Mouse (Mus musculus): ENCODE data around the gene Armh1.
A peak's percentile ranks its signal among the peaks of the same experiment; 100 is the strongest.
"Not testable (repeated sequence)": the region's sequence is repeated elsewhere in the genome, so short reads cannot be mapped to it uniquely, and the experiment has no call there.

Armh1 gene

DNA sequence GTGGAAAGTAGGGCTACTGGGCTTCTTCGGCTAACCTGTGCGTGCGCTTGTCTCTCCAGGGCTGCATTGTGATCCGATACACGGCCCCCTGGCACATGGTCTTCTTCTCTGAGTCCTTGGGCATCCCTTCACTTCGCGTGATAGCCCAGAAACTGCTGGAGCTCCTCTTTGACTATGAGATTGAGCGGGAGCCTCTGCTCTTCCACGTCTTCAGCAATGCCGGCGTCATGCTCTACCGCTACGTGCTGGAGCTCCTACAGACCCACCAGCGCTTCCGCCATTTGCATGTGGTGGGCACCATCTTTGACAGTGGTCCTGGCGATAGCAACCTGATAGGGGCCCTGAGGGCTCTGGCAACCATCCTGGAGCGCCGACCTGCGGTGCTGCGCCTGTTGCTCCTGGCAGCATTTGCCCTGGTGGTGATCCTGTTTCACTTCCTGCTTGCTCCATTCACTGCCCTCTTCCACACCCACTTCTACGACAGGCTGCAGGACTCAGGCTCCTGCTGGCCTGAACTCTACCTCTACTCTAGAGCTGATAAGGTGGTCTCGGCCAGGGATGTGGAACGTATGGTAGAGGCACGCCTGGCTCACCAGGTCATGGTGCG lies 16.0 kb upstream of the Armh1 start:
- no peak for DNase-seq

DNA sequence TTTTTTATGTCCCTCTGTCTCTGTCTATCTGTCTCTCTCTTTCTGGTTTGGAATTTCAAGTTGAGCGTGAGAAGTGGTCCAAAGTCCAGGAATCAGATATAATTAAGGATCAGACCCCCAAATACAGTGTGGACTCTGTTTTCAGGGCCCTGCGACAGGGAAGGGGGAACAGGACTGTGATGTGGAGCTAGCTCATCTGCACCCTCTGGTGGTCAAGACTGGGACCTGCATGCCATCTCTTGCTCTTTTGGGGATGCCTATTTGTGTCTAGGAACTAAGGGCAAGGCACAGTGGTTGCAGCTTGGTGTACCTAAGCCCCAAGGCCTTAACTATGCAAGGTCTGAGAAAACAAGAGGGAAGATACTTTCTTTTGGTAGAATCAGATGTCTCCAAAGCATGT lies 15.4 kb upstream of the Armh1 start:
- DNase-seq = peak; percentile 83

DNA sequence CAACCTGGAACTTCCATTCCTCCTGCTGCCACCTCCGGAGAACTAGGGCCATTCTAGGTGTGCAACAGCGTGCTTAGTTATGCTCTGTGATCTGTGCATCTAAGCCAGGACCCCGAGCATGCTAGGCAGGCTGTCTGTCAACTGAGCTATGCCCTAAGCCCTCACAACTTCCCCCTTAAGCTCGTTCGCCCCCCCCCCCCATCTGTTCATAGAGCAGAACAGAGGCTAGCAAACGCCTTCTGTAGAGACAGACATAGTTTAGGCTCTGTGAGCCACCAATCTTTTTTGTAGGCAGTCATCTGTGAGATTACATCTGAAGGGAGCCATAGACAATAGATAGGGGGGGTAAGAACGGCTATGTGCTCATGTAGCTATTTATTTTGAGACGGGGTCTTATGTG lies 11.1 kb upstream of the Armh1 start:
- DNase-seq = no peak

DNA sequence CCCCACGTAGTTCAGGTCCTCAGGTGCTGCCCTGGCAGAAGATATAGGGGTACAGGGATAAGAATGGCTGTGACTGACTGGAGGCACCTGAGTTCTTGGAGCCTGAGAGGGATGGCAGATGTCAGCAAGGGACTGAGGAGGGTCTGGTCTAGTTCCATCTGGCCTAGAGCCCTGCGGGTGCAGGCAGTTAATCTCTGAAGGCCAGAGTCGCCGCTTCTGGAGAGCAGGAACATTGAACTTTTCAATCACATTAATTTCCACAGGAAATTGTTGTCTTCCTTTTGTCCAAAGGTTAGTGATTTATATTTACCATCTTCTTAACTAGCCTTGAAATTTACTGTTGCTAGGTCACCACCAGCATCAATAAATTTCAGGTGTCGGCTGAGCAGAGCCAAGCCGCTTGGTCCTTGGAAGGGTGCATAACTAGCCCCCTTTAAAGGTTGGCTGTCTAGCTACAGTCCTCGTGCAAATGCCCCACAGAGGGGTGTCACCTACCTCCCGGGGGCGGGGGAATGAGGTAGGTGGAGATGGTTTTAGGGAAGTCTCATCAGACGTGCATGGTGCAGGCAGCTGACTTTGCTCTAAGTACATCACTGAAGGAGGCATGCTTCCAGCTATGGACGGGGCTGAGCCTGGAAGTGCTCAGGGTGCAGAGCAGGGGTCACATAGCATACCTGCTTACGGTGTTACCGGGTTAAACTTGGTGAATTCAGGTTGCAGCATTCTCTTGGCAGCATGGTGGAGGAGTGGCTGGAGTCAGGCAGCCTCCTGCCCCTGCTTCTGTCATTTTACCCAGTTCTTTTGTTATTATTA lies 10.4 kb upstream of the Armh1 start:
- DNase-seq = no peak

DNA sequence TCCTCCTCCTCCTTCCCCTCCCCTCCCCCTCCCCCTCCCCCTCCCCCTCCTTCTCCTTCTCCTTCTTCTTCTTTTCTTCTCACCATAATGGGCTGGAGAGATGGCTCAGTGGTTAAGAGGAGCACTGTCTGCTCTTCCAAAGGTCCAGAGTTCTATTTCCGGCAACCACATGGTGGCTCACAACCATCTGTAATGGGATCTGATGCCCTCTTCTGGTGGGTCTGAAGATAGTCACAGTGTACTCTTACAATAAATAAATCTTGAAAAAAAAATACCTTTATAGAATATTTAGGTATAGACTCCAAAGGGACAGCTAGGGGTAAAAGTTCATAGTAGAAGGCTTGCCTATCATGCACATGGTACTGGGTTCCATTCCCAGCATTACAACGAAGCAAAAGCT lies 9.3 kb upstream of the Armh1 start:
- no peak for DNase-seq

DNA sequence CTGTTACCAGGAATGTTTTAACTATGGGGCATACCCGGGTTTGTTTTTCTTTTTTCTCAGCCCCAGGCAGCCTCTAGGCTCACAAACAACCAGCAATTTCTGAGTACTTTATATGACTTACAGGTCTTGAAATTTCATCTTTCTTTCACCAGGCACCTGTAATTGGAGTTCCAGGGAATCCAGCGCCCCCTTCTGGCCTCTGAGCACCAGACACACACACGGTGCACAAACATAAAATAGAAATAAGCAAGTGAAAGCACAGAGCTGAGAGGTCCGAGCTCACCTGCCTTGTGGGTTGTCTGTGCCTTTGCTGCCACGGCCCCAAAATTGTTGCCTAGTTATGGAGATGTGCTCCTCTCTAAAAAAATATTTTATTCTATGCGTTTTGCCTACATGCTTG lies 8.0 kb upstream of the Armh1 start:
- DNase-seq = not testable (repeated sequence)

DNA sequence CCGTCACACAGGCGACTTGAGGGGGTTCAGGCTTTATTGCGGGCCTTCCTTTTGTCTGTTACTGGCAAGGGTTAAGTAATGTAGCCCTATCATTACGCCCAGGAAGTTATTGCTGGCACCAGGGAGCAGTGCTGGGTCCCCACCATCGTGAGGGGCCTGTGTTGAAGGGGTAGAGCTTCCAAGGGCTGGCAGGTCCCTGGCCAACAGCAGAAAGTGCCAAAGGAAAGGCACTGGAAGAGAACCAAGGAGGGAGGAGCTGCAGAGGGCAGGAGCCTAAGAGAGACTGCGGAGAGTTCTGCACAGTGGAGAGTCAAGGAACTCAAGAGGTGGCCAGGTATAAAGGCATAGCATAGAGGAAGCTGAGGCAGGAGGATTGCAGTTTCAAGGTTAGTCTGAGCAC lies 2.7 kb upstream of the Armh1 start:
- DNase-seq = peak; percentile 47

DNA sequence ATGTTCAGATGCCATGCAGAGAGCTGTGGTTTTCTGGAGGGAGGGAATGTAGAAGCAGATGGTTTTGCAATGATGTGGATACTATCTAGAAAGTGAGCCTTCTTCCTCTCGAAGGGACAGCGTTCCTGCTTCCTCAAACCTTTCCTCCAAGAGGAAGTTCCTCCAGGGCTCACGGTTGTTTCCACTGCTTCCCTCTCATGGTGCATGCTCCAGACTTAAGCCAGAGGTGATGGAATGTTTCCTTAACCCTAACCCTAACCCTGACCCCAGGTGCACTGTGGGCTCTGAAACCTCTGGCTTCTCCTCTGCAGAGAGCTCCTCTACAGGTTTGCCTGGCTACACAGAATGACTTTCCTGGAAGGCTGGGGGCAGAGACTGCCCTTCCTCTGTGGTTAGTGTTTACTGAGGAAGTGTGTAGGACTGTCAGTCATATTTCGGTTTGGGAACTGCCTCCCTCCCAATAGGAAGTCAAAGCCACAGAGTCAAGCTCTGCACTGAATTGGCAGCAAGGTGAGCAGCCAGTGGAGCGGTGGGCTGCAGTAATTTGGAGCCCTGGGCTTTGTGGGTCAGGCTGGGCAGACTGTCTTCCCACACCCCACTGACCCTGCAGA lies 2.2 kb upstream of the Armh1 start:
- no peak for DNase-seq

DNA sequence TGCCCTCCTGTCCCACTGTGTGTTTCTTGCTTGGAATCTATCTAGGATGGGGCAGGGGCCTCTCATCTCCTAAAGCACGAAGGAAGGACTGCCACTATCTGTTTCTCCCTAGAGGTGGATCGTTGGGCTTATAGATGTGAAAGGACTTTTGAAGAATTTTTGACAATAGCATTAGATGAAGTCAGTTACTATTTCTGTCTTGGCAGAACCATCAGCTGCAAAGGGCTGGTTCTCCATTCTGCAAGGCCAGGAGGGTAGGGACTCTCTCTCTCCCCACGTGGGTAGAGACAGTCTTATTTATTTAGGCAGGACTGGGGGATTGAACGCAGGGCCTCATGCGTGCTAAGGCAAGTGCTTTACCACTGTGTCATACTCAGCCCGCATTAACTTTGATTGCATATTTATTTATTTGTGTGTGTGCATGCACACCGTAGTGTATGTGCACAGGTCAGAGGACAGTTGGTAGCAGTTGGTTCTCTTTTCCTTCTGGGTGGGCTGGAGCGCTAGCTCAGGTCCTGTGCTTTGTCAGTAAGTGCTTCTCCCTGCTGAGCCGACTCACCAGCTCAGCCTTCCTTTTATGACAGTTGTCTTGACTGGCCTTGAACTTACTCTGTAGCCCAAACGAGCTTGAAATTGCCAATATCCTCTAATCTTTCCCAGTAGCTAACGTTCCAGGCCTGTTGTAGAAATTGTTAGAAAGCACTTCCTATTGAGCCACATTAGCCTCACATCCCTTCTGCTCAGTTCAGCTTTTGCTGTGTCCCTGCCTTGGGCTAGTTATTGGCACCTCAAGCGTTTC lies 1.5 kb upstream of the Armh1 start:
- DNase-seq = no peak

DNA sequence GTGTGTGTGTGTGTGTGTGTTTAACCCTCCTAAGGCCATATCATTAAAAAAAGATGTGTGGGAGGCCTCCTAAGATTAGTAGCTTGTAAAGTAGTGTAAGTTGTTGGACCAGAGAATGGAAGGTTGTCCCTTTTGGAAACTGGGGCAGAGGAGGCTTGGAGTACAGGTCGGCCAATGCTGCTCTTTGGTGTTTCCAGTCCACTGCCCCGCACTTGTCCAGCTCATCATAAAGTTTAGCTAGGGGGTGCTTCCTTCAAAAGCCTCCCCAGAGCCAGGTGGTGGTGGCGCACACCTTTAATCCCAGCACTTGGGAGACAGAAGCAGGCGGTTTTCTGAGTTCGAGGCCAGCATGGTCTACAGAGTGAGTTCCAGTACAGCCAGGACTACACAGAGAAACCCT lies 830 bp upstream of the Armh1 start:
- no peak for DNase-seq

DNA sequence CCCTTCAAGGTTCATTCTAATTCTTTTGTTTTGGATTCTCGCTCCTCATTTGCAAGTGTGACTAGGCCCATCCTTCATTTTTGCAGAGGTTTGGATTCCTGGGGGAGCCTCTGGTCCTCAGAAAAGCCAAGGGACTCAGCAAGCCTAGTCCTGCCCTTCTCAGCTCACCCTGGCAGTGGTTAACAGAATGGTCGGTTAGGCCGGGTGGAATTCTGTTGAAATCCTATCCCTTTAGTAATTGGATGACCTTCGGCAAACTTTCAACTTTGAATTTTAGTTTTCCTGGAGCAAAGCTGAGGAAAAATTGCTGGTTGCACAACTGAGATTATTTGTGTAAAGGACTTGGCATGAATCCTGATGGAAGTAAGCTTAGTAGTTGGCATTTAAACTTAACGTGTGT lies 426 bp upstream of the Armh1 start:
- no peak for DNase-seq

DNA sequence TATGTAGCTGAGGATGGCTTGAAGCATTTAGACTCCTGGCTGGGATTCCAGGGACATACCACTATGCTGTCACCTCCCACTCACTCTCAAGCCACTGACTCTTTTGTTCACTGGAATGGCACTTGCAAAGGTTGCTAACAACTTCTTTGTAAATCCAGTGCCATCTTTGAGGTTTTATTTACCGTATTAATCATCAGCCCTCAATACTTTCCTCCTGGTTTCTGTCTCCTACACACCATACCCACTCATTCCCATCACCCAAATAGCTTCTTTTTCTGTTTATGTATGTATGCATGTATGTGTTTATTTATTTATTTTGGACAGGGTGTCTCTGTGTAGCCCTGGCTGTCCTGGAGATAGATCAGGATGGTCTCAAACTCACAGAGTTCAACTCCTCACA lies 943 bp downstream of the Armh1 start:
- no peak for DNase-seq

DNA sequence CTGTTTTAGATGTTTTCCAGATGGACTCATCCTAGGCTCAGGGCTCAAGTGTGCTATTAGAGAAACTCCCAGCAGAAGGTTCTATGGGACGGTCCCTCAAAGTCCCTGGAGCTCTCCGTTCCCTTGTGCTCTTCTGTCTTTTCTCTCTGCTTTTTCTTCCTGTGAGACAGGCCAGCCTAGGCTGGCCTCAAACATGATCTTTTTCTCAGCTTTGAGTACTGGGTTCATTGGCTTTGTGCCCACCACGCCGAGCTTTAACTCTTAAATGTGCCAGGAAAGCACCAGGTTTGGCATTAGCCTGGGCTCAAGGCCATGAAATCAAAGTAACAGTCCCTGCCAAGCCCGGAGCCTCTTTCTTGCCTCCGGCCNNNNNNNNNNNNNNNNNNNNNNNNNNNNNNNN lies 11.1 kb downstream of the Armh1 start:
- peak; percentile 63 for DNase-seq

DNA sequence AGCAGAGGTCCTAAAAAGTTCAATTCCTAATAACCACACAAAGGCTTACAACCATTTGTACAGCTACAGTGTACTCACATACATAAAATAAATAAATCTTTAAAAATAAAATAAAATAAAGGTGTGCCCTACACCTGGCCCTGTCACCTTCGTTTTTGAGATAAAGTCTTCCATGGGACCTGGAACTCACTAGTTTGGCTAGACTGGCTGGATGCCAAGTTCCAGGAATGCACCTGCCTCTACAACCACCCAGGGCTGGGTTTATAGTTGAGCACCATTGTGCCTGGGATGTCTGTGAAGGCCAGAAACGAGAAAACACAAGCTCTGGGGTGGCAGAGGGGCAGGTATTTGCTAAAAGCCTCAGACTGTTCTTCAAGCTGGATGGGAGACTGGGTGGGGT lies 12.8 kb downstream of the Armh1 start:
- DNase-seq = peak; percentile 41

DNA sequence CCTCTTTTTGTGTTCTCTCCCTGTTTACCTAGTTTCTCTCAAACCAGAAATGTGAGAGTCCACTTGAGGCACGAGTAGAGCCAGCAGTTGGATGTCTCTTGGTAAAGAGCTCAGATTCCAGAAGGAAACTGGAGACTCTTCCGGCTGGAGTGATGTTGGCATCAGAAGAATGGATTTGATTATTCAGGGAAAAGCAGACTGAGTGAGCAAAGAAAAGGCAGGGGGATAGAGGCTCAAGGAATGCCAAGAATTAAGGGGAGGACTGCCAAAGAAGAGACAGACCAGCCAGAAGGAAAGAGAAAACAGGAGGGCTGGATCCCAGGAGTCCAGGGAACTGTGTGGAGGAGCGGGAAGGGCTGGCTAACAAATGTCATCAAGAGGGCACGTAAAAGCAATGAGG lies 16.1 kb downstream of the Armh1 start:
- no peak for DNase-seq

DNA sequence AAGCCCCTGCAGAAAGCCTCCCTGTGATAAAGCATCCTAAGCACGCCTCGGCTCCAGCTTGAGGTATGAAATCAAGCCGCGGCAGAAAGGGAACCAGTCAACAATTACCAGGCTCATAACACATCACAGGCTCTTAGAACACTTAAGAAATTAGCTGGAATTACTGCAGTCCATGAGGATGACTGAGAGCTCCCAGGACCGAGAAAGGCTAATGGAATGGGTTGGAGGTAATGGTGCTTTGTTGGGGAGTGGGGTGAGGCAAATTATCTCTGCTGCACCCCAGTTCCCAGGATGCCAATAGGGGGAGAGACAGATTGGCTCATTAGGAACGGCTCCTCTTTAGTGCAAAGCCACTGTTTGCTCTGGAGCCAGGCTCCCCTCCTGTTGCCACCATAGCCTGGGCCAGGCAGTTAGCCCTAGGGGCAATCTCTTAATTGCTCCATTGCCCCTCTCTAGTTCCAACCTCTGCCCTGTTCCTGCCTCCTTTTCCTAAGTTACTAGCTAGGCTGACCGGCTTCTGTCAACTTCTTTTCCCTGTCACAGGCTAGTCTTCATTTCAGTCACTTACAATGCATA lies 17.7 kb downstream of the Armh1 start:
- no peak for DNase-seq

DNA sequence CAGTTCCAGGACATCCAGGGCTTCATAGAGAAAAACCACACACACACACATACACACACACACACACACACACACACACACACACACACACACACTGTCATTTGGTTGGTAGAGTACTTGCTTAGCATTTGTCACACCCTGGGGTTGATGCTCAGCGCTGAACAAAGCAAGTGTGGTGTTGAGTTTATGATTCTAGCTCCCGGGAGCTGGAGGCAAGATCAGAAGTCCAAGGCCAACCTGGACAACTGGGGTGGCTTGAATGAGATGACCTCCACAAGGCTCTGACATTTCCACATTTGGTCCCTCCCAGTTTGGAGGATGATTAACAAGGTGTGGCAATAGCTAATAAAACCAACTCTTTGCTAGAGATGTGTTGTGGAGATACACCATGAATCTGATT lies 20.7 kb downstream of the Armh1 start:
- no peak for DNase-seq

DNA sequence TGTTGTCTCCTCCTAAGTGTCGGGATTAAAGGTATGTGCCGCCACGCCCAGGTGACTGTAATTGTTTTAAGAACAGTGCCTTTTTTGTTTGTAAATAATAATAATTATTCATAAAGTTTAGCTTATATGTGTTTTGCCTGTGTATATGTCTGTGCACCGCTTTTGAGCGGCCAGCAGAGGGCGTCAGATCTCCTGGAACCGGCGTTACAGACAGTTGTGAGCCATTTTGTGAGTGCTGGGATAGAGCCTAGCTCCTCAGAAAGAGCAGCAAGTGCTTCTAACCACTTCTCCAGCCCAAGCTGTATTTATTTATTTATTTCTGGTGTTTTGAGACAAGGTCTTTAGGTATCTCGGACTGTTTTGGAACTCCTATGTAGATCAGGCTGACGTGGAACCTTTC lies 21.6 kb downstream of the Armh1 start:
- DNase-seq = no peak

DNA sequence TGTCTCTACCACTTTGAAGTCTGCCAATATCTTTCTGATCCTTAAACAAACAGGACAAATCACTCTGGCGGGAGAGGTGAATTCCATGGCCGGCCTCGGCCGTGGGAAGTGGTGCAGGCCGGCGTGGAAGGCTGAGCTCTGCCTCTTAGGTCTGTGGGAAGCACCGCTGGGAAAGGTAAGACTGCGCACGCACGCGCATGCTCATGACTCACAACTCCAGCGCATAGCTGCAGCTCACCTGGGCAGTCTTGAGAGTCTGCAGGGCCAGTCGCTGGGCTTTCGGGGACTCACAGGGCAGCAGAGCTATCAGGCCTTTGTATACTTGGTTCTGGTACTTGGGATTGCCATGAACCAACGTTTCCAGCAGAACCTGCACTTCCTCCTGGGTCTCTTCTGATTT lies 22.3 kb downstream of the Armh1 start:
- DNase-seq = no peak

DNA sequence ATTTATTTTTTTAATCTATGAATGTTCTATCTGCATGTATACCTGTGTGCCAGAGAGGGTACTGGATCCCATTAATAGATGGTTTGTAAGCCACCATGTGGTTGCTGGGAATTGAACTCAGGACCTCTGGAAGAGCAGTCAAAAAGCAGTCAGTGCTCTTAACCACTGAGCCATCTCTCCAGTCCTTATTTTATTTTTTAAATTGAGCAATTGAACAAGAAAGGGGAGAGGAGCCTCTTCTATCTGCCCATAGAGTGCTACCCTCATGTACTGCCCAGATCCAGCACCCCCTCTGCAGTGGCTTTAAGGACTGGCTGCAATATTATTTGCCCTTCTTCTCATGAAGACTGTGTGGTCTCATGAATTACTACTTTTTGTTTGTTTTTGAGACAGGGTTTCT lies 26.7 kb downstream of the Armh1 start:
- no peak for DNase-seq

DNA sequence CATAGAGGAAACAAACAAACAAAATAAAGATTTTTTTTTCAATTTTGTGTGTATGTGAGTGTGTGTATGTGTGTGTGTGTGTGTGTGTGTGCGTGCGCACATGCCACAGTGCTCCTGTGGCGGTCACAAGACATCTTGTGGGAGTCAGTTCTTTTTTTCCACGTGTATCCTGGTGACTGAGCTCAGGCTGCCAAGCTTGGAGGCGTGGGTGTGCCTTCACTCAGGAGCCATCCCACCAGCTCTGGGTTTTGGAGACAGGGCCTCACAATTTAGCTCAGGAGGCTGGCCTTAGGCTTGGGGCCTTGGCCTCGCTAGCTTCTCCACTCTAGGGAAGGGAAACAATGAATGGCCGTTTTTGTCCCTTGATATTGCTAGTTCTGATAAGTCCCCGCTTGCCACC lies 27.8 kb downstream of the Armh1 start:
- no peak for DNase-seq

DNA sequence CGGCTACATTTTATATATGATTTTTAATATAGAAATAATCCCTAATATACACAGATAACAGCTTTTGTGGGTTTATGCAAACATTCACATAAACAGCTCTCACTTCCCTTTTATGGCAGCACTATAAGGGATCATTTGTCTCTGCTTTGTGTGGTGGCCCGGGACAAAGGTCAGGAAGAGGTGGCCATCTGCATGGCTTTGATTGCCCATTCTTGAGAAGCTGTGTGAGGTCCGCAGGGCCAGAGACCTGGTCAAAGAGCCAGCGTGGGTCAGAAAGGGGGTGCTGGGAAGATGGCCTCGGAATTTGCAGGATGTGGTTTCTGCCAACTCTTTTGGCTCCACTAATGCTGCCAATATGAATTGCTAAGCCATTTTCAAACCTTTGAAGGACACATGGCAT lies 28.9 kb downstream of the Armh1 start:
- no peak for DNase-seq

DNA sequence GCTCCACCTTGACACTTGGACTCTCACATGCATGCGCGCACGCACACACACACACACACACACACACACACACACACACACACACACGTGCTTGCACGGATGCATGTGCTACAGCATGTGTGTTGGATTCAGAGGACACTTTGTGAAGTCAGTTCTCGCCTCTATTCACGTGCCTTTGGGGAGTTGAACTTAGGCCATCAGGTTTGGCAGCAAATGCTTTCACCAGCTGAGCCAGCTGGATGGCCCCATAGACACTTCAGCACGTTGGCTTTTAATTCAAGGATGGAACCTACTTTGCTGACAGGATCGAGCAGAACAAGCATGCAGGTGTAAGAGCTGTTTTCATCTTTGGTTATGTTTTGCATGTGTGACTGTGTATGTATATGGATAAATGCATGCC lies 30.1 kb downstream of the Armh1 start:
- no peak for DNase-seq

All from kidney, adult 18-20 months (tissue).